ENCODE assay signal across 22 mouse cellular contexts in genomic region chr7:128281765-128282164, GRCm38 (mm10). TPM values are rescaled to one million over a fixed set of nuclear protein-coding genes. Genes with fewer than 3 reads are reported as not detected.
DNase-seq lines count a peak whose midpoint lies in the region; ATAC-seq lines count a peak whose summit lies in the region.
"Had no signal": no experiment of that assay in that cellular context is flagged by ENCODE, and none has a peak within 500 bp of the region (broad histone marks: within the 10 kb centered on the region; RNA-seq: fewer than 3 reads in every experiment).

No protein-coding gene starts in this region.

- no peaks in the 10 kb centered on the region for H3K9me3 ChIP-seq in hindbrain, embryonic 10.5 days
- no peaks in the 10 kb centered on the region for H3K9me3 ChIP-seq in hindbrain, embryonic 16.5 days (ENCODE audit: control insufficient read depth, low read length)
- H3K9me3 ChIP-seq: embryonic facial prominence, embryonic 13.5 days; embryonic facial prominence, embryonic 15.5 days; forebrain, embryonic 10.5 days had no signal

- H3K4me1 ChIP-seq in hindbrain, embryonic 10.5 days (replicated peaks): peaks cover 51% of the 10 kb centered on the region
- no peaks in the 10 kb centered on the region for H3K4me1 ChIP-seq in hindbrain, embryonic 16.5 days (ENCODE audit: control insufficient read depth, insufficient read depth, low read depth, low read length)
- H3K4me1 ChIP-seq: embryonic facial prominence, embryonic 13.5 days; embryonic facial prominence, embryonic 15.5 days had no signal

- no peak overlapping the region for H3K9ac ChIP-seq in hindbrain, embryonic 16.5 days (ENCODE audit: low read depth, low read length)
- H3K9ac ChIP-seq: embryonic facial prominence, embryonic 13.5 days; embryonic facial prominence, embryonic 15.5 days had no signal

- no peak overlapping the region for H3K4me3 ChIP-seq in hindbrain, embryonic 10.5 days
- no peak overlapping the region for H3K4me3 ChIP-seq in hindbrain, embryonic 16.5 days (ENCODE audit: low read length)
- H3K4me3 ChIP-seq: embryonic facial prominence, embryonic 13.5 days; embryonic facial prominence, embryonic 15.5 days; erythroblast, embryonic 14.5 days; forebrain, embryonic 10.5 days had no signal

- H3K27ac ChIP-seq in hindbrain, embryonic 10.5 days: peak overlapping the region; percentile 35; the same call in 1 of the 2 replicates
- H3K27ac ChIP-seq in hindbrain, embryonic 16.5 days (ENCODE audit: low read depth, low read length): no peak overlapping the region
- H3K27ac ChIP-seq: embryonic facial prominence, embryonic 13.5 days; embryonic facial prominence, embryonic 15.5 days had no signal

- 88% methylated on average over 11 of the region's 11 CpGs for WGBS in hindbrain, embryonic 10.5 days
- WGBS in hindbrain, embryonic 16.5 days: 78% methylated on average over 11 of the region's 11 CpGs

- H3K27me3 ChIP-seq in hindbrain, embryonic 10.5 days (ENCODE audit: insufficient read depth, poor library complexity, severe bottlenecking): peaks cover 59% of the 10 kb centered on the region
- H3K27me3 ChIP-seq in hindbrain, embryonic 16.5 days (replicated peaks; ENCODE audit: control insufficient read depth, insufficient read depth, low read length): no peaks in the 10 kb centered on the region
- H3K27me3 ChIP-seq: embryonic facial prominence, embryonic 13.5 days; embryonic facial prominence, embryonic 15.5 days had no signal

- no peak for DNase-seq in hindbrain, embryonic 10.5 days (ENCODE audit: low spot score)
- DNase-seq in thymus, postnatal 25 days: no peak
- DNase-seq: adrenal gland, adult 2 months; adrenal gland, postnatal 10 days; adrenal gland, postnatal 25 days; cerebellum, adult 11 months; cerebellum, adult 18-20 months; cerebellum, adult 8-10 months; cerebellum, adult 9-11 months; cerebellum, postnatal 14 days; cerebellum, postnatal 36 days had no signal

- H3K4me2 ChIP-seq in hindbrain, embryonic 16.5 days (ENCODE audit: low read length): no peak overlapping the region
- H3K4me2 ChIP-seq: embryonic facial prominence, embryonic 13.5 days; embryonic facial prominence, embryonic 15.5 days had no signal

- ATAC-seq in hindbrain, embryonic 16.5 days: no peak
- peak; percentile 62 for ATAC-seq in megakaryocyte progenitor cell, adult 5-6 weeks (replicated peaks; ENCODE audit: poor library complexity)
- peak; percentile 72 for ATAC-seq in megakaryocyte-erythroid progenitor cell, adult 5-6 weeks (replicated peaks; ENCODE audit: low FRiP score, low TSS enrichment, poor library complexity, severe bottlenecking)
- ATAC-seq: forebrain, embryonic 14.5 days; forebrain, embryonic 16.5 days had no signal

- H3K36me3 ChIP-seq in hindbrain, embryonic 10.5 days: peaks cover 45% of the 10 kb centered on the region
- peaks cover 5% of the 10 kb centered on the region; the same call in 1 of the 2 replicates for H3K36me3 ChIP-seq in hindbrain, embryonic 16.5 days (ENCODE audit: control insufficient read depth, insufficient read depth, low read length)

RNA-seq across cellular contexts. Expression of gene BC017158, which starts 16.2 kb away (rescaled TPM):
- 24.7 and 26.8 TPM in 2 replicates for polyA plus RNA-seq in hindbrain, embryonic 10.5 days (2016; fragmentation: Nextera tagmentation; extraction: Ambion mirVana)
- polyA plus RNA-seq in hindbrain, embryonic 16.5 days (2015; fragmentation: Nextera tagmentation; extraction: Ambion mirVana): 22.7 and 26.9 TPM in 2 replicates
- 34.2 and 39.5 TPM in 2 replicates for total RNA-seq in megakaryocyte progenitor cell, adult 5-6 weeks (2015)
- 20.5 and 25.3 TPM in 2 replicates for total RNA-seq in megakaryocyte progenitor cell, adult 5-6 weeks (2017)
- 82.5 and 95.0 TPM in 2 replicates for total RNA-seq in megakaryocyte-erythroid progenitor cell, adult 5-6 weeks (2014; fragmentation: Nextera tagmentation)
- 30.8 and 50.8 TPM in 2 replicates for total RNA-seq in megakaryocyte-erythroid progenitor cell, adult 5-6 weeks (2017)

RNA-seq across cellular contexts. Expression of gene Slc5a2, which starts 16.3 kb away (rescaled TPM):
- polyA plus RNA-seq in hindbrain, embryonic 10.5 days (2016; fragmentation: Nextera tagmentation; extraction: Ambion mirVana): 0.29 TPM in 1 of 2 replicates, not detected in the other
- polyA plus RNA-seq in hindbrain, embryonic 16.5 days (2015; fragmentation: Nextera tagmentation; extraction: Ambion mirVana): 0.15 TPM in 1 of 2 replicates, not detected in the other
- not detected in 2 replicates for total RNA-seq in megakaryocyte progenitor cell, adult 5-6 weeks (2015)
- total RNA-seq in megakaryocyte progenitor cell, adult 5-6 weeks (2017): not detected in 2 replicates
- total RNA-seq in megakaryocyte-erythroid progenitor cell, adult 5-6 weeks (2014; fragmentation: Nextera tagmentation): 0.81 and 1.1 TPM in 2 replicates
- 0.65 and 1.5 TPM in 2 replicates for total RNA-seq in megakaryocyte-erythroid progenitor cell, adult 5-6 weeks (2017)
- total RNA-seq: adrenal gland, postnatal 25 days had no signal
- polyA plus RNA-seq: adrenal gland, adult 2 months; C2C12; embryonic facial prominence, embryonic 15.5 days; forebrain, embryonic 10.5 days; forebrain, embryonic 14.5 days; forebrain, embryonic 16.5 days had no signal

RNA-seq across cellular contexts. Expression of gene Tgfb1i1, which starts 35.2 kb away (rescaled TPM):
- polyA plus RNA-seq in hindbrain, embryonic 10.5 days (2016; fragmentation: Nextera tagmentation; extraction: Ambion mirVana): 37.9 and 50.9 TPM in 2 replicates
- 27.8 and 34.6 TPM in 2 replicates for polyA plus RNA-seq in hindbrain, embryonic 16.5 days (2015; fragmentation: Nextera tagmentation; extraction: Ambion mirVana)
- total RNA-seq in megakaryocyte progenitor cell, adult 5-6 weeks (2015): 0.44 and 0.54 TPM in 2 replicates
- not detected in 2 replicates for total RNA-seq in megakaryocyte progenitor cell, adult 5-6 weeks (2017)
- 2.2 TPM in 1 of 2 replicates, not detected in the other for total RNA-seq in megakaryocyte-erythroid progenitor cell, adult 5-6 weeks (2014; fragmentation: Nextera tagmentation)
- total RNA-seq in megakaryocyte-erythroid progenitor cell, adult 5-6 weeks (2017): 0.27 and 1.3 TPM in 2 replicates
- total RNA-seq: MEL had no signal

RNA-seq across cellular contexts. Expression of gene 9130023H24Rik, which starts 43.9 kb away (rescaled TPM):
- 10.2 and 13.5 TPM in 2 replicates for polyA plus RNA-seq in hindbrain, embryonic 10.5 days (2016; fragmentation: Nextera tagmentation; extraction: Ambion mirVana)
- 6.3 and 7.9 TPM in 2 replicates for polyA plus RNA-seq in hindbrain, embryonic 16.5 days (2015; fragmentation: Nextera tagmentation; extraction: Ambion mirVana)
- total RNA-seq in megakaryocyte progenitor cell, adult 5-6 weeks (2015): 4.3 TPM in 2 replicates
- 4.7 and 7.2 TPM in 2 replicates for total RNA-seq in megakaryocyte progenitor cell, adult 5-6 weeks (2017)
- total RNA-seq in megakaryocyte-erythroid progenitor cell, adult 5-6 weeks (2014; fragmentation: Nextera tagmentation): 2.1 and 3.8 TPM in 2 replicates
- total RNA-seq in megakaryocyte-erythroid progenitor cell, adult 5-6 weeks (2017): 2.2 and 4.8 TPM in 2 replicates

RNA-seq across cellular contexts. Expression of gene Armc5, which starts 44.6 kb away (rescaled TPM):
- 16.7 and 19.6 TPM in 2 replicates for polyA plus RNA-seq in hindbrain, embryonic 10.5 days (2016; fragmentation: Nextera tagmentation; extraction: Ambion mirVana)
- polyA plus RNA-seq in hindbrain, embryonic 16.5 days (2015; fragmentation: Nextera tagmentation; extraction: Ambion mirVana): 12.0 and 14.1 TPM in 2 replicates
- 6.9 and 7.1 TPM in 2 replicates for total RNA-seq in megakaryocyte progenitor cell, adult 5-6 weeks (2015)
- 9.5 and 11.8 TPM in 2 replicates for total RNA-seq in megakaryocyte progenitor cell, adult 5-6 weeks (2017)
- 15.3 and 18.1 TPM in 2 replicates for total RNA-seq in megakaryocyte-erythroid progenitor cell, adult 5-6 weeks (2014; fragmentation: Nextera tagmentation)
- 9.2 and 9.8 TPM in 2 replicates for total RNA-seq in megakaryocyte-erythroid progenitor cell, adult 5-6 weeks (2017)
